Mouse (Mus musculus) T-helper 2 cell (primary cell): ENCODE measurements at regions not wholly inside any gene's neighbourhood (a gene's known extent, or its start where the extent isn't known, plus 50 kb on each side); places are given as distances from the start of the nearest gene placed in this dataset.

Experiments
- in situ Hi-C: fragments of 300-600 bp; cut with MboI, MseI; formaldehyde crosslinking; loops from one replicate; pipeline ENCODE4 v1.15.1; 2025; ENCODE audit warnings: high pct_unique_total_duplicates

GRCm38 (mm10) chr9:101555011-101555673, 303.5 kb upstream of the Ppp2r3a start:
- in situ Hi-C loops: no loop called here

- in situ Hi-C loops: no loop called here
Observed at GRCm38 (mm10) chr9:101552789-101553188, 301.2 kb upstream of the Ppp2r3a start.

- in situ Hi-C loops: no loop called here
Observed at GRCm38 (mm10) chr9:101551256-101551655, 299.7 kb upstream of the Ppp2r3a start.

- in situ Hi-C loops: no loop called here
Observed at GRCm38 (mm10) chr9:101546213-101546832, 294.7 kb upstream of the Ppp2r3a start.

GRCm38 (mm10) chr9:101518137-101518536, 266.5 kb upstream of the Ppp2r3a start:
- in situ Hi-C loops: no loop called here

GRCm38 (mm10) chr9:101510807-101511206, 259.2 kb upstream of the Ppp2r3a start:
- in situ Hi-C loops: no loop called here

GRCm38 (mm10) chr9:101509196-101509595, 257.6 kb upstream of the Ppp2r3a start:
- in situ Hi-C loops: no loop called here

GRCm38 (mm10) chr9:101507023-101507690, 255.6 kb upstream of the Ppp2r3a start:
- in situ Hi-C loops: no loop called here

GRCm38 (mm10) chr9:101501706-101502465, 250.3 kb upstream of the Ppp2r3a start:
- in situ Hi-C loops: no loop called here

GRCm38 (mm10) chr9:101501036-101501435, 249.4 kb upstream of the Ppp2r3a start:
- in situ Hi-C loops: no loop called here

- in situ Hi-C loops: no loop called here
Observed at GRCm38 (mm10) chr9:101498721-101499120, 247.1 kb upstream of the Ppp2r3a start.

GRCm38 (mm10) chr9:101495768-101496167, 244.2 kb upstream of the Ppp2r3a start:
- in situ Hi-C loops: no loop called here

GRCm38 (mm10) chr9:101489013-101489412, 237.4 kb upstream of the Ppp2r3a start:
- in situ Hi-C loops: no loop called here

- in situ Hi-C loops: no loop called here
Observed at GRCm38 (mm10) chr9:101476223-101476622, 224.6 kb upstream of the Ppp2r3a start.

GRCm38 (mm10) chr9:101473074-101473461, 221.5 kb upstream of the Ppp2r3a start:
- in situ Hi-C loops: no loop called here

GRCm38 (mm10) chr9:101472101-101473073, 220.8 kb upstream of the Ppp2r3a start:
- in situ Hi-C loops: no loop called here

GRCm38 (mm10) chr9:101471665-101472064, 220.1 kb upstream of the Ppp2r3a start:
- in situ Hi-C loops: no loop called here

- in situ Hi-C loops: no loop called here
Observed at GRCm38 (mm10) chr9:101469756-101470155, 218.2 kb upstream of the Ppp2r3a start.

GRCm38 (mm10) chr9:101464727-101465427, 213.3 kb upstream of the Ppp2r3a start:
- in situ Hi-C loops: no loop called here

GRCm38 (mm10) chr9:101458947-101459627, 207.5 kb upstream of the Ppp2r3a start:
- in situ Hi-C loops: no loop called here
